Mouse (Mus musculus) T-helper 2 cell (primary cell): ENCODE results near the gene Atad2b.
"Not testable (repeated sequence)": the region's sequence is repeated elsewhere in the genome, so short reads cannot be mapped to it uniquely, and the experiment has no call there.

ENCODE experiments used
- in situ Hi-C: fragments of 300-600 bp; cut with MboI, MseI; formaldehyde crosslinking; loops from one replicate; pipeline ENCODE4 v1.15.1; 2025; ENCODE audit warnings: high pct_unique_total_duplicates

Gene Atad2b

GRCm38 (mm10) chr12:4916994-4917804 lies at the start of gene Atad2b:
Atad2b (plus strand) TSS chr12:4917353.
- in situ Hi-C loops: no loop called here

GRCm38 (mm10) chr12:4868924-4869323 lies 48.2 kb upstream of the Atad2b start:
- in situ Hi-C loops: loop anchor here (5.0 kb wide), 1 partner anchor 93 kb away; no protein-coding TSS in a partner anchor

GRCm38 (mm10) chr12:4871260-4871659 lies 45.9 kb upstream of the Atad2b start:
- in situ Hi-C loops: no loop called here

- in situ Hi-C loops: no loop called here
Observed at GRCm38 (mm10) chr12:4872273-4872672, 44.9 kb upstream of the Atad2b start.

- in situ Hi-C loops: no loop called here
Observed at GRCm38 (mm10) chr12:4872983-4873477, 44.1 kb upstream of the Atad2b start.

GRCm38 (mm10) chr12:4873531-4873930 lies 43.6 kb upstream of the Atad2b start:
- in situ Hi-C loops: no loop called here

- in situ Hi-C loops: no loop called here
Observed at GRCm38 (mm10) chr12:4874161-4874927, 42.8 kb upstream of the Atad2b start, which contains the start of gene Mfsd2b. Mfsd2b (minus strand) TSS chr12:4874359.

- in situ Hi-C loops: no loop called here
Observed at GRCm38 (mm10) chr12:4875623-4876022, 41.5 kb upstream of the Atad2b start.

GRCm38 (mm10) chr12:4878296-4878783 lies 38.8 kb upstream of the Atad2b start:
- in situ Hi-C loops: no loop called here

GRCm38 (mm10) chr12:4879048-4879447 lies 38.1 kb upstream of the Atad2b start:
- in situ Hi-C loops: no loop called here

GRCm38 (mm10) chr12:4882086-4882485 lies 35.1 kb upstream of the Atad2b start:
- in situ Hi-C loops: no loop called here

GRCm38 (mm10) chr12:4885062-4885461 lies 32.1 kb upstream of the Atad2b start:
- in situ Hi-C loops: no loop called here

- in situ Hi-C loops: not testable (repeated sequence)
Observed at GRCm38 (mm10) chr12:4886581-4886980, 30.6 kb upstream of the Atad2b start.

GRCm38 (mm10) chr12:4888739-4889138 lies 28.4 kb upstream of the Atad2b start:
- in situ Hi-C loops: no loop called here

GRCm38 (mm10) chr12:4889251-4889650 lies 27.9 kb upstream of the Atad2b start:
- in situ Hi-C loops: no loop called here

- in situ Hi-C loops: no loop called here
Observed at GRCm38 (mm10) chr12:4889891-4890290, 27.3 kb upstream of the Atad2b start.

- in situ Hi-C loops: no loop called here
Observed at GRCm38 (mm10) chr12:4898024-4898423, 19.1 kb upstream of the Atad2b start.

- in situ Hi-C loops: no loop called here
Observed at GRCm38 (mm10) chr12:4905946-4906345, 11.2 kb upstream of the Atad2b start.

GRCm38 (mm10) chr12:4906476-4906875 lies 10.7 kb upstream of the Atad2b start:
- in situ Hi-C loops: no loop called here

GRCm38 (mm10) chr12:4906951-4907906 lies 9.9 kb upstream of the Atad2b start, which contains the start of gene Ubxn2a:
Ubxn2a (minus strand) TSS chr12:4907705.
- in situ Hi-C loops: no loop called here

GRCm38 (mm10) chr12:4908391-4908790 lies 8.8 kb upstream of the Atad2b start:
- in situ Hi-C loops: no loop called here
